Mouse (Mus musculus) ES-E14 (cell line): ENCODE measurements around the gene Gpx4.

Experiments used
- CHD2 ChIP-seq: IDR thresholded peaks from 2 replicates; pipeline ENCODE4 v1.6.1; 2014; ENCODE audit warnings: mild to moderate bottlenecking, low read depth, low read length, inconsistent platforms
- MAFK ChIP-seq: IDR thresholded peaks from 2 replicates; pipeline ENCODE4 v1.6.1; 2014; ENCODE audit warnings: mild to moderate bottlenecking, low read depth, low read length, inconsistent platforms; ENCODE audit not compliant: insufficient read depth
- ZC3H11A ChIP-seq: IDR thresholded peaks from 2 replicates; pipeline ENCODE4 v1.6.1; 2012; ENCODE audit warnings: low read depth, mild to moderate bottlenecking, inconsistent platforms, low read length, borderline replicate concordance
- ZNF384 ChIP-seq: IDR thresholded peaks from 2 replicates; pipeline ENCODE4 v1.6.1; 2012; ENCODE audit warnings: low read depth, low read length, inconsistent platforms

DNA sequence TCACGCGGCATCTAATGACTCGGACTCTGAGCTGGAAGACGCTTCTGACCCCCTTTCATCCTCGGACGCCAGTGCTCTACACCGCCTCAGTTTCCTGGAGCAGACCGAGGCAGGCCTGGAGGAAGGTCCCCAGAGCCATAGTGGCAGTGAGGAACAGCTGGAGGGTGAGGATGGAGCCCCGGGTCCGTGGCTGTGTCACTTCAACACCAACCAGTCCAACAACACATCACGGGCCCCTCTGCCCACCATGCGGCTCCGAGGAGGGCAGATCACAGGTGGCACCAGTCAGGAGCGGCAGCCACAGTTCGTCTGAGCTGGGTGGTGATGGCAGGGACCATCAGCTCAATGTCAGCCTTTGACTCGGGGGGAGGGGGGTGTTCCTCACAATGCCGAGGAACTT is 16.2 kb upstream of the Gpx4 start:
- no peak for TF ChIP-seq ZC3H11A
- no peak for TF ChIP-seq CHD2
- TF ChIP-seq MAFK = no peak
- no peak for TF ChIP-seq ZNF384
